Comparison of ENCODE assay signal across 18 mouse cellular contexts in the genomic region with DNA sequence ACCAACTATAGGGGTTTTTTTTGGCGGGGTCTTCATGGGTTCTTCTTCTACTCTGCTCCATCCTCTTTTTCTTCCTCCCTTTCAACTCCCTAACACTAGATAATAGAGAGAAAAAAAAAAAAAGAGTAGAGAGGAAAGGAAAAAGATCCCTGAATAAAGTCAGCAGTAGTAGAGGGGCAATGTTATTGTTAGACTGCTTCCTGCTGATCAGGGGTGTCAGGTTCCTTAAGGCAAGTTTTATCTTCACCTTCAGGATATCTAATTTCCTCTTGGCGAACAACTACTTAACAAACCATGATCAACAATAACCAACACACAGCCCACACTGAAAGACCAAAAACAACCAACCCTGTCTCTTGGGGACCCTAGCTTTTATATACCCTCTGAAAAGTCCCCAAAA.
"Had no signal": no experiment of that assay in that cellular context is flagged by ENCODE, and none has a peak within 500 bp of the region (broad histone marks: within the 10 kb centered on the region; RNA-seq: fewer than 3 reads in every experiment).

No protein-coding gene starts in this region.

- H3K4me3 ChIP-seq: midbrain, embryonic 13.5 days; midbrain, embryonic 15.5 days; myocyte; neural tube, embryonic 13.5 days; neural tube, embryonic 15.5 days had no signal

- H3K27ac ChIP-seq: midbrain, embryonic 13.5 days; midbrain, embryonic 15.5 days; neural tube, embryonic 13.5 days; neural tube, embryonic 15.5 days had no signal

- H3K36me3 ChIP-seq: midbrain, embryonic 13.5 days; midbrain, embryonic 15.5 days; neural tube, embryonic 13.5 days; neural tube, embryonic 15.5 days had no signal

- H3K27me3 ChIP-seq: midbrain, embryonic 13.5 days; midbrain, embryonic 15.5 days; neural tube, embryonic 13.5 days; neural tube, embryonic 15.5 days had no signal

- ATAC-seq: midbrain, embryonic 13.5 days; midbrain, embryonic 15.5 days had no signal

- H3K9ac ChIP-seq: lung, embryonic 14.5 days; midbrain, embryonic 13.5 days; midbrain, embryonic 15.5 days; neural tube, embryonic 13.5 days; neural tube, embryonic 15.5 days had no signal

- DNase-seq: lung, adult 18-20 months; lung, embryonic 14.5 days; lung, postnatal 10 days; lung, postnatal 4 days; retina, postnatal 1 day; right cerebral cortex, adult 18-20 months; right cerebral cortex, postnatal 25 days; right cerebral cortex, postnatal 4 days; spleen, adult 18-20 months; thymus, adult 18-20 months; thymus, postnatal 14 days; thymus, postnatal 36 days had no signal

- H3K4me1 ChIP-seq: midbrain, embryonic 13.5 days had no signal

- H3K9me3 ChIP-seq: midbrain, embryonic 13.5 days; midbrain, embryonic 15.5 days; neural tube, embryonic 13.5 days; neural tube, embryonic 15.5 days had no signal

- H3K4me2 ChIP-seq: lung, embryonic 14.5 days; midbrain, embryonic 11.5 days; midbrain, embryonic 13.5 days; midbrain, embryonic 15.5 days; neural tube, embryonic 13.5 days; neural tube, embryonic 15.5 days had no signal
